Mouse (Mus musculus) left cerebral cortex, postnatal 14 days (tissue): ENCODE data around the gene Alg12. TPM values are rescaled to one million over a fixed set of nuclear protein-coding genes. Genes with fewer than 3 reads are reported as not detected.
A peak's percentile ranks its signal among the peaks of the same experiment; 100 is the strongest.
"Not testable (repeated sequence)": the region's sequence is repeated elsewhere in the genome, so short reads cannot be mapped to it uniquely, and the experiment has no call there.

ENCODE experiments used
- DNase-seq, 2 experiments: peaks; one replicate each; pipeline ENCODE4 v3.0.0; 2021 to 2022; ENCODE audit warnings: low spot score in 2 of 2, mixed read lengths in 1 of 2
- intact Hi-C: fragments of 180-260 bp; cut with DNase I; formaldehyde crosslinking; loops from one replicate; pipeline ENCODE4 v1.15.1; 2025
- total RNA-seq, 2 experiments: library from RNA; stranded (reverse); gene quantifications; 2 replicates each; pipeline ENCODE4 v1.2.3; 2021

The Alg12 gene
- total RNA-seq, 2 experiments from 2014 or later = 10.3 to 12.3 TPM

DNA sequence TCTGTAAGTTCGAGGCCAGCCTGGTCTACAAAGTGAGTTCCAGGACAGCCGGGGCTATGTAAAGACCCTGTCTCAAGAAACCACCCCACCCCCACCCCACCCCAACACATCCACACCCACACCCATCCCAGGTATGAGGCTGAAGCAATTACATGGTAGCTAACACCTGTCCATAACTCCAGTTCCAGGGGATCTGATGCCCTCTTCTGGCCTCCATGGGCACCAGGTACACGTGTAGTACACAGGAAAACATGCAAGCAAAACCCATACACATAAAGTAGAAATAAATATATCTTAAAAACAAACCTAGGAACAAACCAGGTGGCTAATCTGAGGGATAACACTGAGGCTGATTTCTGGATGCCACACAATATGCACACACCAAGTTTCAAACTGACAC lies 5.9 kb downstream of the Alg12 start:
- intact Hi-C loops = loop anchor here (10.0 kb wide), 1 partner anchor 48 kb away; no protein-coding TSS in a partner anchor
- no peak for DNase-seq

- intact Hi-C loops = loop anchor here (10.0 kb wide), 1 partner anchor 46 kb away; no protein-coding TSS in a partner anchor
- DNase-seq = no peak
These were observed 8.7 kb downstream of the Alg12 start for GRCm38 (mm10) chr15:88810369-88810768.

GRCm38 (mm10) chr15:88808121-88808520 lies 11.0 kb downstream of the Alg12 start:
- no peak for DNase-seq
- intact Hi-C loops = no loop called here

- DNase-seq = no peak
These were observed 16.8 kb downstream of the Alg12 start for GRCm38 (mm10) chr15:88802348-88802747.

DNA sequence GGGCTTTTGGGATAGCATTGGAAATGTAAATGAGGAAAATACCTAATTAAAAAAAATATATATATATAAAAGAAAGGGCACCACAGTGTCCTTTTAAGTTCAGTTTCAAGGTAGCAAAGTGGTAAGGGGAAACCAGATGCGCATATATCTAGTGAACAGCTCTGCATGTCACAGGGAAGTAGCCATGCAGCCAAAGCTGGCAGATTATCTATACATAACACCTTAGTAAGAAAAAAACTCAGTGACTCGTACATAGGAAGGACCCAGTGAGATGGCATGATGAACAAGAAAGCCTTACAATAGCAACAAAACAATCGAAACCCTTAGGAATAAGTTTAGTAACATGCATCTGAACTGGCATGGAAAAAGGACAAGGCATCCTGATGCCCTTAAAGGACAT lies 17.2 kb downstream of the Alg12 start:
- intact Hi-C loops = no loop called here
- no peak for DNase-seq

More at GRCm38 (mm10) chr15:88802348-88802747, 16.8 kb downstream of the Alg12 start:
- intact Hi-C loops = no loop called here

- DNase-seq = no peak
- intact Hi-C loops = no loop called here
These were observed 18.2 kb downstream of the Alg12 start for GRCm38 (mm10) chr15:88800921-88801354.

- DNase-seq = no peak
- intact Hi-C loops = no loop called here
These were observed 19.2 kb downstream of the Alg12 start for GRCm38 (mm10) chr15:88799950-88800371.

- intact Hi-C loops, DNase-seq: not testable (repeated sequence)
These were observed 24.4 kb downstream of the Alg12 start for GRCm38 (mm10) chr15:88794729-88795128.

DNA sequence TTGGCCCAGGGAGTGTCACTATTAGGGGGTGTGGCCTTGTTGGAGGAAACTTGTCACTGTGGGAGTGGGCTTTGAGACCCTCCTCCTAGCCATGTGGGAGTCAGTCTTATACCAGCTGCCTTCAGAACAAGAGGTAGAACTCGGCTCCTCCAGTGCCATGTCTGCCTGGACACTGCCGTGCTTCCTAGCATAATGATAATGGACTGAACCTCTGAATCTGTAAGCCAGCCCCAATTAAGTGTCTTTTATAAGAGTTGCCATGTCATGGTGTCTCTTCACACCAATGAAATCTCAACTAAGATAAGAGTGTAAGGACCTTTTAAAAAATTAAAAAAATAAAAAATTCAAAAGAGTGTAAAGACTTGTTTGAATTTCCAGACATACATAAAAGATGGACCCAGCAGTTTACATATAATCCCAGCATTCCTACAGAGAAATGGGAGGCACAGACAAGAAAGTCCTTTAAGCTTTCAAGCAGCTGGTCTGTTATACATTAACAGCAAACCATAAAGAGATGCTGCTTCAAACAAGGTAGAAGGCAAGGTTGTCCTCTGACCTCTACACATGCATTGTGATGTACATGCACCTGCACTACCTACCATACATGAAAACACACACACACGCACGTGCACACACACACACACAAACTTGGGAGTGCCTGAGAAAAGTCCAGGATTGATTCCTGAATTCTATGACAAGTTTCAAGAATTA lies 26.8 kb downstream of the Alg12 start:
- no peak for DNase-seq
- intact Hi-C loops = no loop called here

DNA sequence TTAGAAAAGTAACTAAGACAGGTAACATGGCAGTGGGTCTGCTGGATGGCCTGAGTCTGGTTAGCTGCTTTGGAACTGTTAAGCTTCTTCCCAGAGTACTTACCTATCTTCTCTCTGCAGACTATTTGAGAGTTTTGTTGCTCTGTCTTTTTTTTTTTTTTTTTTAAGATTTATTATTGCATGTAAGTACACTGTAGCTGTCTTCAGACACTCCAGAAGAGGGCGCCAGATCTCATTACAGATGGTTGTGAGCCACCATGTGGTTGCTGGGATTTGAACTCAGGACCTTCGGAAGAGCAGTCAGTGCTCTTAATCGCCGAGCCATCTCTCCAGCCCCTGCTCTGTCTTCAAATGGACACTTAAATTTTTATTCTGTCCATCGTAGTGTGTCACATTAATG lies 44.5 kb downstream of the Alg12 start:
- DNase-seq, intact Hi-C loops: not testable (repeated sequence)

DNA sequence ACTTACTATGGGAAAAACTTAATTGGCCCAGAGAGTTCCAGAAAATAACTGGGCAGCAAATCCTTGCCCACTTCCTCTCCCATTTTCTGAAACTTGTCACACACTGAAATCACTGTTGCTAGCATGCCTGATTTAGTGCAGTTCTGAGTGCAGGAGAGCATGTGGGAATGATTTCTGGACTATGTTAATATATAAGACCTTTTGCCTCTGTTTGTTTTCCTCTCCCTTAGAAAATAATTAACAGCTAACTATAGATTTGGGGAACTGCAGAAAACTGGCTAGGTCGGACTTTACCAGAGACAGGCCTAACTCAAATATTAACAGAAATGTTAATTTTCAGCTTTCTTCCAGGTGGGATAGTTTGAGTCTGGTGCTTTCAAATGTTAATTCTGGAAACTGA lies 50.6 kb downstream of the Alg12 start:
- DNase-seq = no peak
- intact Hi-C loops = loop anchor here (10.0 kb wide), 1 partner anchor 46 kb away; the partner anchor contains the start of genes Alg12 and Creld2

- not testable (repeated sequence) for DNase-seq
- intact Hi-C loops = loop anchor here (10.0 kb wide), 1 partner anchor 49 kb away; the partner anchor contains the start of genes Alg12 and Creld2
These were observed 53.0 kb downstream of the Alg12 start for GRCm38 (mm10) chr15:88766139-88766538.

DNA sequence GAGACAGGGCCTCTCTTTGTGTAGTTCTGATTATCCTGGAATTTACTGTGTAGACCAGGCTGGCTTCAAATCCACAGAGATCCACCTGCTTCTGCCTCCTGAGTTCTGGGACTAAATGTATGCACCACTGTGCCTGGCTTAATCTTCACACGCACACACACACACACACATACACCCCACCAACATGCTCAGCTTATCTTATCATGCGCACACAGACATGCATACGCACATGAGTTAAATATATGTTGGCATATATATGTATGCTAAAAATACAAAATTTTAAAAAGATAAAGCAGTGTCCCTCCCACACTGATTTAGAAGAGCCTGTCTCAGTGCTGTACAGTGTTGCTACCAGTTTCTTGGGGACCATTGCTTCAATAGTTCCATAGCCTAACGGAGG lies 57.6 kb downstream of the Alg12 start:
- intact Hi-C loops = loop anchor here (10.0 kb wide), 1 partner anchor 53 kb away; the partner anchor contains the start of genes Alg12 and Creld2
- peak in 1 of 2 experiments; percentile 45 for DNase-seq

- DNase-seq = no peak
- intact Hi-C loops = no loop called here
These were observed 61.1 kb downstream of the Alg12 start for GRCm38 (mm10) chr15:88758061-88758460.

GRCm38 (mm10) chr15:88755761-88756160 lies 63.4 kb downstream of the Alg12 start:
- no peak for DNase-seq
- intact Hi-C loops = no loop called here

Other genes with a start within 250 kb of the Alg12 start
- not detected for gene Zdhhc25, start 219.0 kb downstream of the Alg12 start, total RNA-seq
- 10 to 100 TPM; 47.6 to 48.6 TPM for gene Brd1, start 85.1 kb downstream of the Alg12 start, total RNA-seq
- 10 to 100 TPM; 10.6 to 12.3 TPM for gene Zbed4, start 67.7 kb downstream of the Alg12 start, total RNA-seq
- 10 to 100 TPM; 18.9 to 21.4 TPM for gene Creld2, start 328 bp upstream of the Alg12 start, total RNA-seq
- 10 to 100 TPM; 37.3 to 40.4 TPM for gene Pim3, start 42.9 kb upstream of the Alg12 start, total RNA-seq
- 1 to 10 TPM in 1 of 2 experiments, under 1 TPM in 1; 0.81 to 1.7 TPM for gene Ttll8, start 135.1 kb upstream of the Alg12 start, total RNA-seq
- 100 to 1,000 TPM; 100 to 105 TPM for gene Mlc1, start 159.7 kb upstream of the Alg12 start, total RNA-seq
- not detected for gene Mov10l1, start 163.6 kb upstream of the Alg12 start, total RNA-seq
- 100 to 1,000 TPM; 101 to 120 TPM for gene Panx2, start 240.4 kb upstream of the Alg12 start, total RNA-seq